Mouse (Mus musculus): ENCODE data around the gene Tada2a. TPM values are rescaled to one million over a fixed set of nuclear protein-coding genes. Genes with fewer than 3 reads are reported as not detected.

Gene Tada2a
- polyA plus RNA-seq, 1 experiment from 2014 or later, result 17.5 TPM

DNA sequence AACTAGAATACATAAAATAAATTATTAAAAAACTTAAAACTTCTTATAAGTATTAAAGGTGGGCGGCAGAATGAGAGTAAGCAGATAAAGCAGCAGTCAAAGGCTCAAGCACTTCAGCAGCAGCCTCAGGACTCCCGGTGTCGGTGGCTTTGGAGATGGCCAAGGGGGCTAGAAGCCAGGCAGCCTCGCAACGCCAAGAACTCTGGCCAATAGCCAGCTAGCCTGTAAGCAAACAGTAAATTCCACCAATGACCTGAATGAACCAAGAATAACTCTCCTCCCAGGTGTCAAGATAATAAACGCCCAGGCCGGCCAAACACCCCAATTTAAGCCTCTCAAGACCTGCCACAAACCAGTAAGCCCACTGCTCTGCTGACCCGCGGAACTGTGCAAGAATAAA is 13.8 kb downstream of the Tada2a start:
- no peak for DNase-seq (ENCODE audit: low spot score)

DNA sequence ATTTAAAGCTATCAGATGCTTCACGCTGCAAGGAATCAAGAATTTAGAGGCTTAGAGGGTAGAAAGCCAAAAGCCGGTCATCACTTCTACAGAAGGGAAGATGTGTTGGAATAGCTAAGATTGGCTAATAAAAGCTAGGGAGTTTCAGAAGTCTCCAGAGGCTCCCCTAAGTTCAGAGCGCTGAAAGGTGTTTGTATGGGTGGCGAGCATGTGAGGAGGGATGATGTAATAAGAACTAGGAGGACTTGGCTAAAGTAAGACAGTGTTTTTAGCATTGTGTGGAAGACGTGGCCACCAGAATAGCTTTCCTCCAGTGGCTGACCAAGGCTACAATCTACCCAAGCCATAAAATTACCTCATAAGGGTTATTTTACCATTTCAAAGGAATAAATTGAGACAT is 15.8 kb downstream of the Tada2a start:
- DNase-seq (ENCODE audit: low spot score), result no peak

DNA sequence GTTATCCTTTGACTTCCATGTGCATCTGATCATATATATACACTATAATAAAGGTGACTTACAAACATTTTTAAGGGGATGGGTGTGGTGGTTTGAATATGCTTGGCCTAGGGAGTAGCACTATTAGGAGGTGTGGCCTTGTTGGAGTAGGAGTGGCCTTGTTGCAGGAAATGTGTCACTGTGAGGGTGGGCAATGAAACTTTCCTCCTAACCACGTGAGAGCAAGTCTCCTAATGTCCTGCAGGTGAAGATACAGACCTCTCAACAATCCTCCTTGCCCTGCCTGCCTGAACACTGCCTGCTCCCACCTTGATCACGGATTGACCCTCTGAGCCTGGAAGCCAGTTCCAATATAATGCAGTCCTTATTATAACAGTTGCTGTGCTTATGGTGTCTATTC is 22.3 kb downstream of the Tada2a start:
- DNase-seq (ENCODE audit: low spot score), result no peak

DNA sequence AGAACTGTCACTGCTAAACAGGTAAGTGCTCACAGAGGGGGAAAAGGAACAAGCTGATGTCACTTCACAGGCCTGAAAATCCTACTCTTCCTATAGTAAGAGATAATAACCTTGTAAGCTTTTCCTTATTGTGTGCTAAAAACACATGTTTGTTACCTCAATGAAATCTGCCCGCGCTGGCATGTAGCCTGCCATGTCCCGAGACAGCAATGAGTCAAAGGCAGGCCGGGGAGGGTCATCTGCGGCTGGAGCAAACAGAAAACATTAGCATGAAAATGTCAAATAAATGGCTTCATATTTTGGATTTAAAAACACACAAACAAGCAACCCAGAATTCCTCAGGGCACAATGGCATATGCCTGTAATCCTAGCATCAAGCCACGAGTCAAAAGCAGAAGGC is 25.4 kb downstream of the Tada2a start:
- DNase-seq (ENCODE audit: low spot score), result no peak

DNA sequence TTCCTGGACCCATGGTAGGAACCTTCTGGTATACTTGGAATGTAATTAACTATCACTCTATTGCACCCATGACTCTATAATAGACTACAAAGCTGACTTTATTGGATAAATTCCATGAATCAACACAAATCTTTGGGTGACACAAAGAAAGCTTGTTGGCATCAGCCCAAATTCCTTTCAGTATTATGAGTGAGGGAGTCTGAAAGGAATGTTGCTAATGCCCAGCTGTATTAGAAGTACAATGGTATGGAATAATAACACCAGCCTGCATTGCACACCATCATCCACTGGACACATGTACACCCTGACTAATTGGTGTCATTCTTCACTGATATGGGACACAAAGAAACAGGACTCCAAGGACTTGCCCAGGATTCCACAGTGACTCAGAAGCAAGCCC is 28.2 kb downstream of the Tada2a start:
- no peak for DNase-seq (ENCODE audit: low spot score)

DNA sequence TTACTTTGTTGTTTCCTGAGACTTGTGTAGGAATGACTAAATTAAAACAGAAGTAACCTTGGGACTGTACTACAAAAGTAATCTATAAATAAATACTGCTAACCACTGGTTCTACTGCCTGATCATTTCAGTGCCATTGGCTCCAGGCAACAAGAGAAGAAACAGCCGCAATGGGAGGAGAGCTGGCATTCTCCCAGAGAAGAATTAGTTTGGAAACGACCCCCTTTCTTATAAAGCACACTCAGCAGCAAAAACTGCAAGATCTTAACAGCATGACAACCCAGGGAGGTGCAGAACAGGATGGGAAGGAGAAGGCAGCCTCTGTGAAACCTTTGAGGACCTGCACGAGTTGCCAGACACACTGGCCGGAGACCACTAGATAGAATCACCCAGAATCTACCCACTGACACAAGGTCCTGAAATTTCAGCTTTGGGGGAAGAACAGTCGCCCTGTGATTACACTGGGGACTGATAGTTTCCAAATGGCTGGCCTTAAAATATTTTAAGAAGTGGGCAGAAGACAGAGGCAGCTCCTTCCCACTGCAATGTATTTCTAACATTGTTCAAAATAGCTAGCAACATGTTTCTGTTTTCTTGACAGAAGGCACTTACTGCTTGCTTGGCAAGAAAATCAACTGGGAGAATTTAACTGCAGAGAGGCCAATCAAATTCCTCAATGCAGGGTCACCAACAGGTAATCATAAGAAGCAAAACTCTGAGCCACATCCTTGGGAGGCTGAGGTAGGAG is 32.0 kb downstream of the Tada2a start:
- no peak for DNase-seq (ENCODE audit: low spot score)

DNA sequence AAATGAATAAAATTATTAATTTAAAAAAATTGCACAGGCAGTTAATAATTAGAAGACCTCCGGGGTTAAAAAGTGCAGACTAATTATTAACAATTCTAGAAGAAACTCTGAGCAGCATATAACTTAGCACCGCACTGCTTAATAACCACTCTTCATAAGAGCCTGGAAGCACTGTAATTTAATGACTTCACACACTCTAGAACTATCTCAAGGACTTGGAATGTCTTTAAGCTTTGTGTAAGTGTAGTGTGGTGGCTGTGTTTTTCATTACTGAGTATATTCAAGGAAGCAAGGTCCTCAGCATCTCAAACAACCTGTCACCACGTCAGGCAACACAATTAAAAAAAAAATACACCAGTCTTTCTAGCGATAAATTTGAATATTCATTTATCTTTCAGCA is 34.3 kb downstream of the Tada2a start:
- DNase-seq (ENCODE audit: low spot score), result no peak

DNA sequence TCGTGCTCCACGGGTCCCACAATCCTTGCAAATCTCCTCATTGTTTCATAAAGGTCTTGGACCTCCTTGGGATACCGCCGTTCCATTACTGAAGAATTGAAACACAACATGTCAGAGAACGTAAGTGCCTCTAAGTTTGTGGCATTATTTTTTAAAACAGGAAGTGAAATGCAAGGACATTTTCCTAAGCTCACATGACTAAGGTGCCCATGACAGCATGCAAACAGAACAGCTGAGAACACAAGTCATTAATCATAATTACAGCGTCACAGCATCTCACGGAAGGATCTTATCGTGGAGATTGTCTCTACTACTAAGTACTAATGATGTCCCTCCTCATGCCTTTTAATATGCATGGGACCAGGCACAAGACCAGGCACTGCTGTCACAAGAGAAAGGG is 38.8 kb downstream of the Tada2a start:
- no peak for DNase-seq (ENCODE audit: low spot score)

DNA sequence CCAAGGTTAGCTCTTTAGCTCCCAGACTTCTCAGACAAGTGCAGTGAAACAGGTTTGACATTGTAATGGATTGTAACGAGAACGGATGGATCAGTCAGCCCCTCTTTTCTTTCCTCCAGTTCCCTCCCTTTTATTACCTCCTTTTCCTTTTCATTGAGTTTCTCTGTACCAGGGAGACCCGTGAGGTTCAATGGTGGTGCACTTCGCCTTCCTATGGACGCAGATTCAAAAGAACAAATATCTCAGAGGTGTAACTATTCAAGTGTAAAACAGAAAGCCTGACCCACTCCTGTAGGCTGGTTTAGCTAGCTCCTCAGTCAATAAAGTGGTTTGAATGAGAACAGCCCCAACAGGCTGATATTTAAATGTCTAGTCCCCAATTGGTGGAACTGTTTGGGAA is 47.5 kb downstream of the Tada2a start:
- no peak for DNase-seq (ENCODE audit: low spot score)

DNA sequence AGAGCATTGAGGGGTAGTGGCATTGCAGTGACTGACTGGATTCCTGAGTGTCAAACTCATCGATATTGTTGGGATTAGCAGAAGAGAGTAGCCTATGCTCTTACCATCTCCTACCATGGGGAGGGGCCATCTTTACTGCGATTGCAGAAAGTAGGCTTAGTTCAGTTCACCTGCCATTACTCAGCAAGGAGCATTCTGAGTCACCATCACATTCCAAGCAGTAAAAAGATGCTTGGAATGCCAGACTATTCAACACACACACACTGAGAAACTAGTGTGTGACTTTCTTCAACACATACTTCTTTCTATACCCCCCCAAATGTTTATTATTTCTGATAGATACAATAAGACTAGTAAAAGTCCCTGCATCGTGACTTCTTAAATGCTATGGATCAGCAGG is 49.1 kb downstream of the Tada2a start:
- DNase-seq (ENCODE audit: low spot score), result no peak

DNA sequence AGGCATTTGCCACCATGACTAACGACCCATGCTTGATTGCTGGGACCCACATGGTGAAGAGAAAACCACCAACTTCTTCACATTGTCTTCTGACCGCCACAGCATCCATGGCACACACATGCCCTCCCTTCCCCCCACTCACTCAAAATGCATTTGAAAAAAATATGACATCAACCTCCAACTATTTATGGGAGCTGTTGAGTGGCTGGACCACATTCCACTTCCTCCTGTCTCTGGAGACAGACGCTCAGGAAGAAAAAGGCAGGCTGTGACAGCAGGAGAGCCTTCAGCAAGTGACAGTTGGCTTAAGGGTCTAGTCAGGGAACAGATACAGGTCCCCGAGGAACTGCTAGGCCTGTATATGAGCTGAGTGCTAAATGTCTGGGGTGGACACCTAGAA is 49.5 kb downstream of the Tada2a start:
- no peak for DNase-seq (ENCODE audit: low spot score)

DNA sequence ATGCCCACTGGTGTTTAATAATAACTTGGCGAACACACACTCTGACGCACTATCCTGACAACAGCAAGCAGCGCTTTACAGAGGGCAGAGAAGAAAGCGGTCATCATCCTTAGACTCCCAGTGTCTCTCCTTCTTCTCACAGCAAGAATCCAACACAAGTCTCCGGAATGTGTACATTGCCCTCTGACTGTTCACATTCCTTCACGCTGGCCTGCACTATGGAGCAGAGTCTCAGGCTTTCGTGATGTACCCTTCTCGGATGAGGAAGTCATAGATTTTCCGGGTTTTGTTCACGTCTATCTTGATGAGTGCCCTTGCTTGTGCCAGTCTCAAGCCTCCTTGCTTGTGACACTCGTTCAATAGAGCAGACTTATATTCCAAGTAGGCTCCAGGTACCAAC is 50.0 kb downstream of the Tada2a start:
- DNase-seq (ENCODE audit: low spot score), result no peak

DNA sequence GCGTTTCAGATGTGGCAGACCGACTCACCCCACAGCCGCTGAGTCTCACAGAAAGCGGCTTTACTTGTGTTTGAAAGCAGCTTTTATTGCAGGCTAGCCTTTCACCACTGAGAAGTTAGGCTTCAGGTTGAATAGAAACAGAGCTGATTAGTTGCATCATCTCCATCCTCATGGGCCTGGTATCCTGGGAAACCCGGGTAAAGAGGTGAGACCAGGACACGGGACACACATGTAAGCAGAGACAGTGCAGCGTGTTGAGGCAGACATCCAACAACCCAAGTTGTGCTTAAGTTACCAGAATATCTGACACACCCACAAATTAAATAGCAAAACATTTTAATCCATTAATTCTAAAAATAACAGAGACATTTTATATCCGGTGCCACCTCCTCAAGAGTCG is 50.8 kb downstream of the Tada2a start:
- DNase-seq (ENCODE audit: low spot score), result no peak

DNA sequence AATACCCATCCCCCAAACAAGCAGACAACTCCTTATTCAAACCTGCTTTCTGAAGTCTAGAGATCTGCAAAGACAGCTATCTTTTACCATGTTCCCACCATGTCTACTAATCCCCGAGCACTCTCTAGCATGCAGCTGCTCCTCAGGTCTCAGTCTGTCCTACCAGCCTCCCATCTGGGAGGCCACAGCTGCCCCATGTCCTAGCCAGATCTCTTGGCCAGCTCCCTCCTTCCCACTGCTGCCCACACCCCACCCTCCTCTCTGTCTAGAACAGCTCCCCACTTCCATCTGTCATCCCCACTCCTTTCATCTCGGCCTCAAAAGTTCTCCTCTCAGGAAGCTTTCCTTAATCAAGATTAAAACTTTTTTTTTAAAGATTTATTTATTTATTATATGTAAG is 52.4 kb downstream of the Tada2a start:
- no peak for DNase-seq (ENCODE audit: low spot score)

DNA sequence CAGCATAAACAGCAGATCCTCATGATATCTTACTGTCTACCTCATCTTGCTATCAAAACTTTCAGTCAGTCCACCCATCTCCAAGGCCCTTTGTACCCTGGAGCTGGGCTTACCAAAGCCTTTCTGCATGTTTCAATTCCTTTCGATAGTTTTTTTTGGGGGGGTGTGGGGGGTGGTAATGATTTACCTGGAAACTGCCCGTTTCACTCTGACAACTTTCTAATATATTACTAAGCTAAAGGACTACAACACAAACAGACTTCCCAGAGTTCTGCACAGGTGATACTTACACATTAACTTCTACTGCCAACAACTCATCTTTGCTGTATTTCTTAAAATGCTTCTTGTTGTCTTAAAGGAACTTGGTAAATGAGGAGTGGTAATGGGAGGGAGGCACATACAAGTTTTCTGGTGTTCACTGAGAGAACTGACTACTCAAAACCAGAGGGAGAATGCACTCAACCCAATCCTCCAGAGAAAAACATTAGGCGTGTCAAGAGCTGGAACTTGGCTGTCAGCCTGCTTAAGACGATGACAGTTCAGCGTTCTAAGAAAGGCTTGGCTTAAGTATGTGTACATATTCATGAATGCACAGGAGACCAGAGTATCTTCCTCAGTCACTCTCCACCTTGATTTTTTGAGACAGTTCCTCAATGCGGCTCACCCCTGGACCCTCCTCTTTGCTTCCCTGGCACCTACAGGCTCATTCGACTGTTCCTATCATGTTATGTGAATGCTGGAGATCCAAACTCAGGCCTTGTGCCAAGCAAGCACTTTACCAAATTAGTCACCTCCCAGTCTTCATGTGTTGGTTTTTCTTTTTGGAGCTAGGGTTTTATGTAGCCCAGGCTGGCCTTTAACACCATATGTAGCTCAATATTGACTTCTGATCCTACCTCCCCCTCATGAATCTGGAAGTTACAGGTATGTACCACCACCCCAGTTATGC is 55.3 kb downstream of the Tada2a start:
- no peak for DNase-seq (ENCODE audit: low spot score)

DNA sequence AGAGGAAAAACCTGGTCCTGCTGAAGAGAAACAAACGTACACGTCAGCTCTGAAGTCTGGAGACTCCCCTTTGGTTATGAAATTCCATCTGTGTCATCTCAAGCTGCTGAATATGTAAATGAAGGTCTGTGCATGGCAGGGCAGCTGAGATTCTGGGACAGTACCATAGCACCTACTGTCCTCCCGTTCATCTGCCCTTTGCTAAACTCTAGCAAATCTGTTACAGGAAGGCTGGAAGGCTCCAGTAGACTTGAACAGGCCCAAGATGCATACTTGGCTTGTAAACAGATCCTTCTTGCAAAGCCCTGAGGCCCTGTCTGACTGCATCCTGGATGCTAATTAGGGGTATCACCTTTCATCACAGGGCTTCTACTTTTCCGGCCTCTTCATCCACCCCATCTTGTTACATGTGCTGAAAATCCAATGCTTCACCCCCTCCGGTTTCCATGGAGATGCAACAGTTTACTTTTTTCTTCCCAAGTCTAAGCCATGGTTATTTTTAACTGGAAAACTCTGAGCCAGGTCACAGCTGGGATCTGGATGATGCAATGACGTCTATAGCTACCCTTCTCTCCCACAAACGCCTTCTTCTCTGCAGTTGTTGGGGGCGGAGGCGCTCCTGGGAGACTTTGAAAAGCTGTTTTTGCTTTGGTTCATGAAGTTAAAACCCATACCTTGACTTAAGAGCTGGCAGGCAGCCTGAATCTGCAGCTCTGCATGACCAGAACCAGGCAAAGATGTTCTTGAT is 56.3 kb downstream of the Tada2a start:
- DNase-seq (ENCODE audit: low spot score), result no peak

DNA sequence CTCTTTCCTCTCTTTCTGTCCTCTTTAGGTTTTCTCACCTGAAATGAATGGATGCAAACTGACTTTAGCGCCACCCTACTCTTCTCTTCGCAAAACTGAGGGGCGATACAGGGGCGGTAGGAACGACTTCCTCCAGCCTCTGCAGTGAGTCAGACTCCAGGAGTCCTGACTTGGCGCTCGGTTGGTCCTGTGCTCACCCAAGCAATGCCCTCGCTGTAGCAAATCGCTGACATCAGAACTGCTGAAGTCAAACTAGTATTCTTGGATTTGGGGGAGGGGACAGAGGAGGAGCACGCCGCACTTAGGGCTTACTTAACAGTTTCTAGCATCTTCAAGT is 60.4 kb downstream of the Tada2a start, which contains the start of gene Dusp14:
Gene Dusp14 (minus strand): TSS at position 228 of the 337 bp plus-strand sequence.
- DNase-seq (ENCODE audit: low spot score), result peak; percentile 4

DNA sequence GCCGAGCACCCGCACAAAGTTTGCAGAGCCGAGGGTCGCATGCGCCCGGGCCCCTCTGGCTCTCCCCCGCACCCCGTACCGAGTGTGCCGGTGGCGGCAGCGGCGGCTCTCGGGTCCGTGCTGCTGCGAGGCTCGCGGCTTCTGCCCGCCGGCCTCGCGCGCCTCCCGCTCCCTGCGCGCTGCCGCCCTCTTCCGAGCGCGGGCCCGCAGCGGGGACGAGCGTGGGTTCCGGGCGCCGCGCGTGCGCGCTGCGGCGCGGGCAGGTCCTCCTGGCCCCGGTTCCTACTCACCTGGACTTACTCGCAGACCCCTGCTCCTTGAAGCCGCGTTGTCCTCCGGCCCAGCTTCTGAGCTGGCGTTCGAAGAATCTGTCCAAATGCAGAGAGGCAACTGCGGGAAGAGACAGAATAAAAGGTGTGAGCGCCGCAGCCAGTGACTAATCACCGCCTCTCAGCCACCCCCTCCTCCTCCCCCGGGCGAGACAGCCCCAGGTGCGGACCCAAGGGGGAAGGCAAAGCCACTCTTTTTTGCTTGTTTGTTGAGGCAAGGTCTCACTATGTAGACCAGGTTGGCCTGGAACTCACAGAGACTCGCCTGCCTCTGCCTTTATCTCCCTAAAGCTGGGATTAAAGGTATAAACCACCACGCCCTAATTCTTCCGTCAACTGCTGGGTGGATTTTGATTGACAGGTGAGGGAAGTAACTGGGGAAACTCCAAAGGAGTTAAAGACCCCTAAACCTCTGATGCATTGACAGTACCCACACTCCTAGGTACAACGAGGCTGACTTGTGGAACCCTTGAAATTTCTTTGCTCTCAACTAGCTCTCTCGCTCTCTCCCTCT is 61.0 kb downstream of the Tada2a start:
- DNase-seq (ENCODE audit: low spot score), result peak; percentile 72

DNA sequence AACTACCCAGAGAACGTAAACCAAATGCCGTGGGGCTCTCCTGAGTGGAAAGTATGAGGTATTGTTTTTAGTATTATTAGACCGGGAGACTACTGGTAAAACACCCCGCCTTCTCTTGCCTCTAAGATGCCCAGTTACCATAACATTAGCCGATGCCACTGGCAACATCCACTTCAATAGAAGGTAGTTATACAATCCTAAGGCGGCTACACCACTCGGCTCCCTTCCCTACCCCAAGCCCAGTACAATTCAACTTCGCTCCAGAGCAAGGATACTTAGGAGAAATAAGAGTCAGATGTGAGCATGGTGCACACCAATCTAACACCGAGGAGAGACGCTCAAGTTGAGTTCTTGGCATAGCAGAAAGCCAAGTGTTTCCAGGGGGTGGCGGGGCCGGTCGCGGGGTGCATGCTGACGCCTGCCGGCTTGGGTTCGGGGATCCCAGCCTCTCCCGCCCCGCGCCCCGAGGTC is 61.6 kb downstream of the Tada2a start:
- no peak for DNase-seq (ENCODE audit: low spot score)

DNA sequence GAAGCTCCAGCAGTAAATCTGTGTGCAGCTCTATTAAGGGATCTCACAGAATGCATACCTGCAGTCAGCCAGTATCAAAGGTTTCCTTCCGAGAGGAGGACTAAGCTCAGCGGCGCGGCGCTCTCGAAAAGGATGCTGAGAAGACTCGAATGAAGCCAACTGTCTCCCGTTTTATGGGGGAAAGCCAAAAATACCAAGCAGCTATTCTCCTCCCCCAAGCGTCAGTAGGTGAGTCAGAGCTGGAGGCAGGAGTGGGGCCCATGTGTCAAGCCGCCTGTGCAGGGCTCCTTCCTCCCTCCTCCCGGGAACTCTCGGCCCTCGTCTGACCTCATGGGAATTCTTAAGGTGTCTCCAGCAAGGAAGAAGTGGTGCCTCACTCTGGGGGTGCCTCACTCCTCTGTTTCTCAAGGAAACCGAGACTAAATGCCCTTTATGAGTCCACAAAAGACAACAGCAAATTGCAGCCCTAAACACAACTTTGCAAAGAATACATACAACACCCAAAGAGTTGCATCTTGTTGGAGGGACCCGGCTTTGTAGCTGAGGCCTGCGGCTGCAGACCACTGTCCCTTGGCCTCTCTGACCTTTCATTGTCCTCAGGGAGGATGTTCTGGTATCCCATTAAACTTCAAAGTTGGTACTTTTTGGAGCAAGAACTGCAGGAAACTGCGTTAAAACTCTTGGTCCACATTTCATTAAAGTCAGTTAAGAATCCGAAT is 62.3 kb downstream of the Tada2a start:
- peak; percentile 12 for DNase-seq (ENCODE audit: low spot score)

Data from thymus, postnatal 0 days (tissue).